Mouse (Mus musculus) liver, postnatal 0 days (tissue): ENCODE data around the gene Esyt2.

ENCODE experiments used
- CTCF ChIP-seq: sonication (generic); IDR thresholded peaks from 2 replicates; pipeline ENCODE4 v1.5.1; 2016; ENCODE audit warnings: antibody characterized with exemption, low read depth
- EP300 ChIP-seq: IDR thresholded peaks from 2 replicates; pipeline ENCODE4 v1.6.1; 2016; ENCODE audit warnings: antibody characterized with exemption, low read depth, mild to moderate bottlenecking

DNA sequence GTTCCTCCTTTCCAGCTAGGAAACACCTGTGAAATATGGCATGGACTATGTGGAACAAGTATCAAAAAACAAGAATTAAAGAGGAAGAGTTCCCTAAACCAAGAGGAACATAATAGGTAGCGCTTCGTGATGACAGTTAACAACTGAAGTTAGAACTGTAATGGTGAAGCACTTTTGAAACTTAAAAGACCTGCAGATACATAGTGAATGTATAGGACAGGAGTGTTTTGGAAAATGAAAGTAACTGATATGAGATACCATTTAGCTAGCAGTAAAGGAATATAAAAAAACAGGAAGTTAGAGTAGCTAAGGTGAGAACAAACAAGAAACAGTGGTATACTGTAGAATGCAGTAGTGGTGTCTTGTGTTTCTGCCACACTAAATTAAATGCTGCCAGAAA is 1.9 kb downstream of the Esyt2 start:
- TF ChIP-seq CTCF, result no peak
- TF ChIP-seq EP300, result no peak
